Mouse (Mus musculus) lung, embryonic 14.5 days (tissue): ENCODE measurements around the gene Dus1l. TPM values are rescaled to one million over a fixed set of nuclear protein-coding genes. Genes with fewer than 3 reads are reported as not detected.
"Not testable (repeated sequence)": the region's sequence is repeated elsewhere in the genome, so short reads cannot be mapped to it uniquely, and the experiment has no call there.

ENCODE experiments used
- ATAC-seq: fragments of 200-750 bp; cut with Nextera tagmentation; 2 replicates; pipeline ENCODE4 v1.8.0; 2017; ENCODE audit warnings: mild to moderate bottlenecking, moderate TSS enrichment, moderate library complexity; ENCODE audit not compliant: insufficient read depth
- DNase-seq: peaks from one replicate; pipeline ENCODE4 v3.0.0-alpha.2; 2015
- H3K27ac ChIP-seq: fragments of 300-500 bp; sonication (generic); 2 replicates; pipeline ENCODE4 v1.5.1; 2014; ENCODE audit warnings: low read depth, mild to moderate bottlenecking, moderate library complexity
- H3K27me3 ChIP-seq: fragments of 300-500 bp; sonication (generic); 2 replicates; pipeline ENCODE4 v1.6.1; 2014; ENCODE audit warnings: low read length, control low read depth; ENCODE audit not compliant: insufficient read depth
- H3K36me3 ChIP-seq: fragments of 300-500 bp; sonication (generic); 2 replicates; pipeline ENCODE4 v1.6.1; 2014; ENCODE audit warnings: control low read depth; ENCODE audit not compliant: insufficient read depth
- H3K4me1 ChIP-seq: fragments of 300-500 bp; sonication (generic); 2 replicates; pipeline ENCODE4 v1.6.1; 2014; ENCODE audit warnings: antibody characterized with exemption, control low read depth; ENCODE audit not compliant: insufficient read depth
- H3K4me2 ChIP-seq: fragments of 300-500 bp; sonication (generic); 2 replicates; pipeline ENCODE4 v1.6.1; 2014; ENCODE audit warnings: mild to moderate bottlenecking
- H3K4me3 ChIP-seq: fragments of 300-500 bp; sonication (generic); 2 replicates; pipeline ENCODE4 v1.5.1; 2014; ENCODE audit warnings: low read depth, low read length
- H3K9ac ChIP-seq: fragments of 300-500 bp; sonication (generic); 2 replicates; pipeline ENCODE4 v1.6.1; 2014
- H3K9me3 ChIP-seq: fragments of 300-500 bp; sonication (generic); 2 replicates; pipeline ENCODE4 v1.6.1; 2016; ENCODE audit warnings: low read depth, low read length, control low read depth
- CTCF ChIP-seq: IDR thresholded peaks from 2 replicates; pipeline ENCODE4 v1.5.1; 2016; ENCODE audit warnings: antibody characterized with exemption, low read depth
- WGBS: fragments of 180-500 bp; shearing (Covaris S2); extraction: QIAGEN DNeasy Blood & Tissue Kit; methylation state at CpG from one replicate; pipeline ENCODE4 v1.1.7; 2014; 5-methylcytosine and 5-hydroxymethylcytosine counted together
- polyA plus RNA-seq: library from polyadenylated mRNA; unstranded; fragments of >200 nt; fragmentation: Nextera tagmentation; extraction: Ambion mirVana; gene quantifications from 2 replicates; pipeline ENCODE4 v1.2.1, GENCODE M21; 2014

Gene Dus1l
- polyA plus RNA-seq, 1 experiment from 2014 or later, result 87.4 TPM

DNA sequence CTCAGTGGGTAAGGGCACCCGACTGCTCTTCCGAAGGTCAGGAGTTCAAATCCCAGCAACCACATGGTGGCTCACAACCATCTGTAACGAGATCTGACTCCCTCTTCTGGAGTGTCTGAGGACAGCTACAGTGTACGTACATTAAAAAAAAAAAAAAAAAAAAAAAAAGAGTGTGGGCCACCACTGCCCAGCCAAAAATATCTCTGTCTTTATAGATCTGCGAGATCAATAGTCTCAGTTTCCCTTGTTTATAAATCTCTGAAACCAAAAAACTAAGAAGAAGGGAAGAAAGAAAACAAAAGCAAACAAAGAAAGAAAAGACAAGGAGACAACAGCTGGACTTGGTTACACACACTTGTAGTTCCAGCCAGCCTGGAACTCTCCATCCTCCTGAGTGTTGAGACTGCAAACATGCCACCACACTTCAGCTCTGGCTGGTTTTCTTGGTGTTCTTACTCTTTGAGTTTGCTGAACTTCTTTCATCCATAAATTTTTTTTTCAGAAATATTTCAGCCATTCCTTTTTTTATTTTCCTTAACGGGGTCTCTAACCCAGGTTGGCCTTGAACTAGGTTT is 3.2 kb upstream of the Dus1l start:
- H3K9ac ChIP-seq, result no peak overlapping the region
- no peak for DNase-seq
- TF ChIP-seq CTCF, result no peak
- 58% methylated on average over 6 of the region's 6 CpGs for WGBS
- ATAC-seq, result no peak
- no peak overlapping the region for H3K27ac ChIP-seq
- H3K36me3 ChIP-seq, result peaks cover 6% of the 10 kb centered on the region
- peaks cover 10% of the 10 kb centered on the region for H3K4me1 ChIP-seq
- H3K4me3 ChIP-seq, result no peak overlapping the region
- H3K4me2 ChIP-seq, result no peak overlapping the region; the same call in 1 of the 2 replicates
- H3K27me3 ChIP-seq, result no peaks in the 10 kb centered on the region
- H3K9me3 ChIP-seq, result no peaks in the 10 kb centered on the region

DNA sequence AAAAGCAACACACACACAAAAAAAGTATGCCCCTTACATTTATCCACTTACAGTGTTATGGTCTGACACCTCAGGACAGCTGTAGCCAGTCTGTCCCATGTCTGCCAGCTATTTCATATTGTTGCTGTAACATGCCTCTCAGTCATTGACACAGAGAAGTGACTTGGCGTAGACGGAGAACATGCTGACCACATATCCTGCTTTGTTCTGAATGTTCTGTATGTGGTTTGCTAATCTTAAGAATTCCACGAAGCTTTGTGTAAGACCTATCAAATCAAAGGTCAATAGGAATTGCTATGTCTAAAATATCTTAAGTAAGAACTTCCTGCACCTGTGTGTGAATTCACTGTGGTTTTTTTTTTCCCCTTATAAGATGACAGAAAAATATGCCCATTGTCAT is 2.0 kb upstream of the Dus1l start:
- Histone ChIP-seq H3K36me3 (peaks cover 18% of the 10 kb centered on the region), H3K4me2 (no peak overlapping the region), H3K4me1 (peaks cover 10% of the 10 kb centered on the region), H3K27ac (no peak overlapping the region), H3K9ac (no peak overlapping the region), H3K4me3 (no peak overlapping the region), H3K27me3 (no peaks in the 10 kb centered on the region), H3K9me3 (no peaks in the 10 kb centered on the region)
- ATAC-seq (no peak), DNase-seq (no peak)
- WGBS, result 73% methylated on average over 3 of the region's 3 CpGs
- no peak for TF ChIP-seq CTCF

DNA sequence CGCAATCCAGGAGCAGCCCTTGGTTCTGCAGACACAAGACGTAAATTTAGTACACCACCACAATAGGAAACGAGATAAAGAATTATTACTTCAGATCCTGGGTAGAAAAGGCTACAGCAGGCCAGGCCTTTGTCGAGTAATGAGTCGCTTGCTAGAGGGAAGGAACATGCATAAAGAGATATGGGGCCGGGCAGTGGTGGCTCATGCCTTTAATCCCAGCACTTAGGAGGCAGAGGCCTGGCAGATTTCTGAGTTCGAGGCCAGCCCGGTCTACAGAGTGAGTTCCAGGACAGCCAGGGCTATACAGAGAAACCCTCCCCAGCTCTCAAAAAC is 377 bp upstream of the Dus1l start:
- Histone ChIP-seq H3K4me1 (peaks cover 10% of the 10 kb centered on the region), H3K4me3 (peak overlapping the region; percentile 100), H3K27me3 (no peaks in the 10 kb centered on the region), H3K4me2 (peak overlapping the region; percentile 96), H3K36me3 (peaks cover 34% of the 10 kb centered on the region), H3K9me3 (no peaks in the 10 kb centered on the region), H3K9ac (peak overlapping the region; percentile 93), H3K27ac (peak overlapping the region; percentile 80; the same call in 1 of the 2 replicates)
- WGBS, result 28% methylated on average over 8 of the region's 8 CpGs
- no peak for TF ChIP-seq CTCF
- DNase-seq (no peak), ATAC-seq (peak; percentile 26)

DNA sequence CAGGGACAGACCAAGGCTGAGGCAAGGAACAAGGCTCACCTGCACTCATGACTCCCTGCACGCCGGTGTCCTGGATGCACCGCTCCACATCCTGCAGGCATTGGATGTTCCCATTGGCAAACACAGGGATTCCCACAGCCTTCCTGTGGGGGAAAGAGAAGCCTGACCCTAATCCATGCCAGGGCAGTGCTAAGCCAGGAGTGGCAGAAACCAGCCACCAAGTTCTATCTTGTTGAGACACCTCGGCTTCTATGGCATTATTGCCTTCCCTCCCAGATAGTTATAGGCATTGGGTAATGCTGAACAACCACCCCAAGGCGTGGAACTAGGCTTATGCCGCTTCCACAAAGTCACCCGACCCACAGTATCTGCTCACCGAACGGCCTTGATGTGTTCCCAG is 3.6 kb downstream of the Dus1l start:
- ATAC-seq (no peak), DNase-seq (no peak)
- Histone ChIP-seq H3K9ac (no peak overlapping the region), H3K27me3 (no peaks in the 10 kb centered on the region), H3K36me3 (peaks cover 71% of the 10 kb centered on the region), H3K9me3 (no peaks in the 10 kb centered on the region), H3K27ac (no peak overlapping the region), H3K4me2 (no peak overlapping the region), H3K4me3 (no peak overlapping the region), H3K4me1 (peaks cover 5% of the 10 kb centered on the region; the same call in 1 of the 2 replicates)
- no peak for TF ChIP-seq CTCF
- 91% methylated on average over 9 of the region's 9 CpGs for WGBS

DNA sequence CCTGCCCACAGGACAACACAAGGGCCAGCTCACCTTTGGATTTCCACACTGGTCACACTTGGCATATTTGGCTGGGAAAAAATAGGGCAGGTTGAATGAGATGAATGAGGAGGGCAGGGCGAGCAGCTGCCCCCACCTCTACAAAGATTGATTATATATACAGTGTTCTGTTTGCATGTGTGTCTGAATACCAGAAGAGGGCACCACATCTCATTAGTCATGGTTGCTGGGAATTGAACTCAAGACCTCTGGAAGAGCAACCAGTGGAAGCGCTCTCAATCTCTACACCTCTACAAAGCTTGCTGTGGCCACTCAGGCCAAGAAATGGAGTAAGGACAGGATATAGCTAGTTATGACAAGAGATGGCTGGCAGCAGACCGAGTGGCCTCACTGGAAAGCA is 6.4 kb downstream of the Dus1l start:
- no peak for DNase-seq
- Histone ChIP-seq H3K4me1 (0 out of 2 replicates have a peak, but pooled peaks cover 4% of the 10 kb centered on the region), H3K9me3 (no peaks in the 10 kb centered on the region), H3K27me3 (no peaks in the 10 kb centered on the region), H3K36me3 (peaks cover 94% of the 10 kb centered on the region), H3K4me2 (no peak overlapping the region), H3K4me3 (no peak overlapping the region), H3K27ac (no peak overlapping the region), H3K9ac (no peak overlapping the region)
- WGBS, result 85% methylated on average over 3 of the region's 3 CpGs
- ATAC-seq, result no peak
- no peak for TF ChIP-seq CTCF

DNA sequence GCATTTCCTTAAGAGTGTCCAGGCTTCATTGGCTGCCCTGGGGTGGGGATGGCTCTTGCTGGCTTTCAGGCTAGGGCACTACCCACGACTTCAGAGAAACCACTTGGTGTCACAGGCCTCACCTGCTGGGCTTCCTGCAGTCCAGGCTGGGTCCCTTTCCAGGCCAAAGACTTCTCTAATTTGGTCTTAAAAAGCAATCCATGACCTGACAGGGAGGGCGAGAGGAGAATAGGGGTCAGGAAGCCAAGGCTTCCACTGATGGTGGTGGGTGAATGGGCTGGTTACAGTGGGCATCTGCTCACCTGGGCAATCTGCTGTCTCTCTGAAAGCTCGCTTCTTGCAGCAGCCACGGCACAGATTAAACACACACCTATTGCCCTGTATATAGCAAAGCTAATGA is 6.8 kb downstream of the Dus1l start:
- no peak overlapping the region for H3K27ac ChIP-seq
- no peak overlapping the region for H3K4me3 ChIP-seq
- no peaks in the 10 kb centered on the region for H3K27me3 ChIP-seq
- no peaks in the 10 kb centered on the region for H3K9me3 ChIP-seq
- peaks cover 89% of the 10 kb centered on the region for H3K36me3 ChIP-seq
- no peak overlapping the region for H3K4me2 ChIP-seq
- H3K9ac ChIP-seq, result no peak overlapping the region
- 77% methylated on average over 4 of the region's 4 CpGs for WGBS
- no peak for ATAC-seq
- TF ChIP-seq CTCF, result no peak
- DNase-seq, result no peak
- H3K4me1 ChIP-seq, result 0 out of 2 replicates have a peak, but pooled peaks cover 4% of the 10 kb centered on the region

DNA sequence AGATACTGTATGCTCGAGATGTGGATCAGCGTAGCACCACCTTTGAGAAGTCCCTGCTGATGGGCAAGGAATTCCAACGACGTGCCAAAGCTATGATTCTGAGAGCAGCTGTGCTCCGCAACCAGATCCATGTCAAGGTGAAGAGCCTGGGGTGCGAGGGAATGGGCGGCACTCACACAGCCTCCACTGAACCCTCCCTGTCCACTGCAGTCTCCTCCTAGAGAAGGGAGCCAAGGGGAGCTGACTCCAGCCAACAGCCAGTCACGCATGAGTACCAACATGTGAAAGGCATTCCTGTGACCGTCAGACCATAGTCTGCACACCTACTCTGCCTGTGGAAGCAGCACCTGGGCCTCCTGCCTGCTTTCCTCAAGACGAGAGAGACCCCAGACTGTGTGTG is 7.7 kb downstream of the Dus1l start:
- not testable (repeated sequence) for H3K4me1 ChIP-seq, DNase-seq, H3K4me3 ChIP-seq, H3K9ac ChIP-seq, H3K9me3 ChIP-seq, H3K4me2 ChIP-seq, H3K27me3 ChIP-seq, H3K27ac ChIP-seq, ATAC-seq
- 89% methylated on average over 9 of the region's 10 CpGs for WGBS
- H3K36me3 ChIP-seq, result peaks cover 80% of the 10 kb centered on the region

DNA sequence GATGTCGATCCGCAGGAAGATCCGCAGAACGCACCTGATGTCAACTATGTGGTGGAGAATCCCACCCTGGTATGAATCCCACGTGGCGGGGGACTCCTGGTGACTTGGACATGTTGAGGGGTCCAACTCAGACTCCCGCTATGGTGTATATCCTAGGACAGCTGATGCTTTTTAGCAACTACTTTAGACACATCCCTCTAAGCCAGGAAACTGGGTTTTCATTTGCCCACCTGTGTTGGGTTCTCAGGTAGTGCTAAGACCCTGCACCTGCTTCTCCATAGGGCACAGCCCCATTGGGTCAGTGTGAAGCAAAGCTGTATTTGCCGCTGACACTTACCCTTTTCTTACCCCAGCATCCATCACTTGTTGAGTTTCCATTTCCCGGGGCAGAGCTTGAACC is 11.1 kb downstream of the Dus1l start:
- H3K4me3 ChIP-seq, result peak overlapping the region; percentile 93
- H3K27me3 ChIP-seq, result no peaks in the 10 kb centered on the region
- H3K4me2 ChIP-seq, result peak overlapping the region; percentile 98
- H3K9ac ChIP-seq, result peak overlapping the region; percentile 87
- WGBS, result 32% methylated on average over 9 of the region's 9 CpGs
- peaks cover 59% of the 10 kb centered on the region for H3K36me3 ChIP-seq
- peaks cover 8% of the 10 kb centered on the region; the same call in 1 of the 2 replicates for H3K4me1 ChIP-seq
- no peak overlapping the region for H3K27ac ChIP-seq
- DNase-seq (no peak), ATAC-seq (no peak)
- H3K9me3 ChIP-seq, result no peaks in the 10 kb centered on the region
- no peak for TF ChIP-seq CTCF
